Mouse (Mus musculus): ENCODE measurements around the gene Amdhd1. TPM values are rescaled to one million over a fixed set of nuclear protein-coding genes. Genes with fewer than 3 reads are reported as not detected.

Gene Amdhd1
- polyA plus RNA-seq, 1 experiment from 2014 or later, result 0.24 TPM

DNA sequence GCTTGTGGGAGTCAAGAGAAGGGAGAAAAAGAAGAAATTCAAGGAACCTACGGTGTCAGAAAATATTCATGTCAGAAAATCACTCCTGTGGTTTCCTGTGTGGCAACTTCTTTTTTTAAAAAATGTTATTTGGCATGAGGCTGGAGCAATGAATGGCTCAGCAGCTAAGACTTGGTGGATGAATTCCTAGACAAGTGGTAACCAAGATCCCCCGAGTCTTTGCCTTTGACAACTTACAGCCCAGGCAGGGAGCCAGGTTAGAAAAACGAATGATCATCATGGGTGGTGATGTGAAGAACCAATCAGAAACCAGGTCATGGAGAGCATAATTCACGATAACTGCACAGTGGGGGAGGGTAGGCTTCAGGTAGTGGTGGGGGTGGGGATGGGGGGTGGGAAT, 18.8 kb downstream of the Amdhd1 start:
- Histone ChIP-seq H3K9me3 (no peaks in the 10 kb centered on the region), H3K27ac (no peak overlapping the region), H3K4me3 (no peak overlapping the region), H3K36me3 (no peaks in the 10 kb centered on the region), H3K4me1 (replicated peaks) (no peaks in the 10 kb centered on the region), H3K27me3 (ENCODE audit: insufficient read depth, poor library complexity, severe bottlenecking) (no peaks in the 10 kb centered on the region)
- WGBS, result 73% methylated on average over 4 of the region's 4 CpGs
- DNase-seq (ENCODE audit: low spot score), result no peak

GRCm38 (mm10) chr10:93519756-93520155, 20.1 kb downstream of the Amdhd1 start:
- H3K36me3 ChIP-seq, result no peaks in the 10 kb centered on the region
- H3K4me1 ChIP-seq (replicated peaks), result no peaks in the 10 kb centered on the region
- WGBS, result 91% methylated on average over 5 of the region's 5 CpGs
- DNase-seq (ENCODE audit: low spot score), result no peak
- H3K27me3 ChIP-seq (ENCODE audit: insufficient read depth, poor library complexity, severe bottlenecking), result no peaks in the 10 kb centered on the region
- no peak overlapping the region for H3K4me3 ChIP-seq
- no peak overlapping the region for H3K27ac ChIP-seq
- H3K9me3 ChIP-seq, result no peaks in the 10 kb centered on the region

DNA sequence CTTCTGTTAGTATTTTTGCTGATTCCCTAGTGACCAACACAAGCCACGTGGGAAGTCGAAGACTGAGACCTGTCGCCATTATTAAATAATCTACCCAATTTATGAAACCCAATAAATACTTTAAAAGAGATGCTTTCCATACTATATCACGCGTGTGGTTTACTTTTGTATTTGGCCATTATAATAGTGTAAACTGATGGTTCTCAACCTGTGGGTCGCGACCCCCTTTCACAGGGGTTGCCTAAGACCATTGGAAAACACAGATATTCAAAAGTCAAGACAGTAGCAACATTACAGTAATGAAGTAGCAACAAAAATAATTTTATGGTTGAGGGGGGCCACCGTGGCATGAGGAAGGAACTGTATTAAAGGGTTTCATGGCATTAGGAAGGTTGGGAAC, 20.7 kb downstream of the Amdhd1 start:
- no peaks in the 10 kb centered on the region for H3K9me3 ChIP-seq
- WGBS, result 89% methylated on average over 8 of the region's 8 CpGs
- H3K27me3 ChIP-seq (ENCODE audit: insufficient read depth, poor library complexity, severe bottlenecking), result no peaks in the 10 kb centered on the region
- no peak for DNase-seq (ENCODE audit: low spot score)
- no peak overlapping the region for H3K4me3 ChIP-seq
- no peaks in the 10 kb centered on the region for H3K4me1 ChIP-seq (replicated peaks)
- no peaks in the 10 kb centered on the region for H3K36me3 ChIP-seq
- no peak overlapping the region for H3K27ac ChIP-seq

- 86% methylated on average over 2 of the region's 2 CpGs for WGBS
- no peak for DNase-seq (ENCODE audit: low spot score)
- H3K27me3 ChIP-seq (ENCODE audit: insufficient read depth, poor library complexity, severe bottlenecking), result no peaks in the 10 kb centered on the region
Measured at GRCm38 (mm10) chr10:93518620-93519019, 21.2 kb downstream of the Amdhd1 start.

DNA sequence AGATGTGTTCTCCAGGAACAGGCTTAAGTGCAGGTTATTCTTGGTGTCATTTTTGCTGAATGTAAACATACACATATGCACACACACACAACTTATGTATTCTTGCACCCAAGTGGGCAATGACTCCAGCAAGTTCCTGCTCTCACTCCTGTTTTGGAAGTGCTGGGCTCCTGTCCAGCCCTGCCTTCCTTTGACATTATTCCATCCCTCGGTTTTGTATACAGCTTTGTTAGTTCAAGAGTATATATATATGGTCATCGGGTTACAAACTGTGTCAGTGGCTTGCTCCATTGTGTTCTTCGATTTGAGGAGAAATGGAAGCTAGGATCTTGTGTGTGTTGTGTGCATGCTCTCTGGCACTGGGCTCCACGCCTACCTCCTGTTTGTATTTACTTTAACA, 21.6 kb downstream of the Amdhd1 start:
- Histone ChIP-seq H3K4me1 (replicated peaks) (no peaks in the 10 kb centered on the region), H3K9me3 (no peaks in the 10 kb centered on the region), H3K36me3 (no peaks in the 10 kb centered on the region), H3K27ac (no peak overlapping the region), H3K4me3 (no peak overlapping the region), H3K27me3 (ENCODE audit: insufficient read depth, poor library complexity, severe bottlenecking) (no peaks in the 10 kb centered on the region)
- WGBS, result 84% methylated on average over 4 of the region's 4 CpGs
- no peak for DNase-seq (ENCODE audit: low spot score)

More at GRCm38 (mm10) chr10:93518620-93519019, 21.2 kb downstream of the Amdhd1 start:
- no peak overlapping the region for H3K27ac ChIP-seq
- no peaks in the 10 kb centered on the region for H3K4me1 ChIP-seq (replicated peaks)
- H3K4me3 ChIP-seq, result no peak overlapping the region
- H3K9me3 ChIP-seq, result no peaks in the 10 kb centered on the region
- H3K36me3 ChIP-seq, result no peaks in the 10 kb centered on the region

GRCm38 (mm10) chr10:93517754-93518153, 22.1 kb downstream of the Amdhd1 start:
- Histone ChIP-seq H3K27ac (no peak overlapping the region), H3K9me3 (no peaks in the 10 kb centered on the region), H3K4me1 (replicated peaks) (no peaks in the 10 kb centered on the region), H3K27me3 (ENCODE audit: insufficient read depth, poor library complexity, severe bottlenecking) (no peaks in the 10 kb centered on the region), H3K4me3 (no peak overlapping the region), H3K36me3 (no peaks in the 10 kb centered on the region)
- no peak for DNase-seq (ENCODE audit: low spot score)
- 73% methylated on average over 4 of the region's 4 CpGs for WGBS

DNA sequence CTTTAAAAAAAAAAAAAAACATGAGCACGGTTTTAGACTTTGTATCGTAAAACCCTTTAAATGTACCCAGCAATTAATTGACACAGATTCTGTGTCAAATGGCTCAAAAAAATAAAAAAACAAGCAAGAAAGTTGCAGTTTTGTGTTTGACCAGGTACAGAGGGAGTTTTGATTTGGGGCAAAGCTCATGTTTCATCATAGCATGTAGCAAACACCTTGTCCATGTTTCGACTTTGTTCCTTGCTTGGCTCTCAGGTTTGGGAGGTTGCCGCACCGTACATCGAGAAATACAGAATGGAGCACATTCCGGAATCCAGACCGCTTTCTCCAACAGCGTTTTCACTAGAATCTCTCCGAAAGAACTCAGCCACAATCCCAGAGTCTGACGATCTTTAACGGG, 23.9 kb downstream of the Amdhd1 start:
- no peaks in the 10 kb centered on the region for H3K27me3 ChIP-seq (ENCODE audit: insufficient read depth, poor library complexity, severe bottlenecking)
- no peak for DNase-seq (ENCODE audit: low spot score)
- H3K27ac ChIP-seq, result no peak overlapping the region
- H3K4me1 ChIP-seq (replicated peaks), result no peaks in the 10 kb centered on the region
- no peaks in the 10 kb centered on the region for H3K9me3 ChIP-seq
- no peaks in the 10 kb centered on the region for H3K36me3 ChIP-seq
- H3K4me3 ChIP-seq, result no peak overlapping the region
- 88% methylated on average over 12 of the region's 12 CpGs for WGBS

DNA sequence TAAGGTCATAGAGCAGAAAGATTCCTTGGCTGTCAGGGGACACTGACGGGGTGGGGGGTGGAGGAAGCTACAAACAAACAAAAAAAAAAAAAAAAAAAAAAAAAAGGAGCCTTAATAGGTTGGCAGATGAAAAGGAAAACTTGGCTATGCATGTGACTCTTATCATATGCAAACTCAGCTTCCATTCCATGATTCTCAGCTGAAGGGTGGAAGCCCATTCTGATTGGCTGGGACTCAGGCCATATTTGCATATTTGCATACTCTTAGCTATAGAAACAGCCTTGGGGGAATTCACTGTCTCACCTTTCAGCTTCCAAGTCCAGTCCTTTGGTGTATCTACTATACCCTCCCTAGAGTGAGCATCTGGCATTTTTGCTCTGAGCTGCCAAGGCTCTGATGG, 24.4 kb downstream of the Amdhd1 start:
- Histone ChIP-seq H3K4me1 (replicated peaks) (no peaks in the 10 kb centered on the region), H3K27me3 (ENCODE audit: insufficient read depth, poor library complexity, severe bottlenecking) (no peaks in the 10 kb centered on the region), H3K27ac (no peak overlapping the region), H3K9me3 (no peaks in the 10 kb centered on the region), H3K36me3 (no peaks in the 10 kb centered on the region), H3K4me3 (no peak overlapping the region)
- DNase-seq (ENCODE audit: low spot score), result no peak
- WGBS, result 25% methylated on average over 1 of the region's 1 CpGs

DNA sequence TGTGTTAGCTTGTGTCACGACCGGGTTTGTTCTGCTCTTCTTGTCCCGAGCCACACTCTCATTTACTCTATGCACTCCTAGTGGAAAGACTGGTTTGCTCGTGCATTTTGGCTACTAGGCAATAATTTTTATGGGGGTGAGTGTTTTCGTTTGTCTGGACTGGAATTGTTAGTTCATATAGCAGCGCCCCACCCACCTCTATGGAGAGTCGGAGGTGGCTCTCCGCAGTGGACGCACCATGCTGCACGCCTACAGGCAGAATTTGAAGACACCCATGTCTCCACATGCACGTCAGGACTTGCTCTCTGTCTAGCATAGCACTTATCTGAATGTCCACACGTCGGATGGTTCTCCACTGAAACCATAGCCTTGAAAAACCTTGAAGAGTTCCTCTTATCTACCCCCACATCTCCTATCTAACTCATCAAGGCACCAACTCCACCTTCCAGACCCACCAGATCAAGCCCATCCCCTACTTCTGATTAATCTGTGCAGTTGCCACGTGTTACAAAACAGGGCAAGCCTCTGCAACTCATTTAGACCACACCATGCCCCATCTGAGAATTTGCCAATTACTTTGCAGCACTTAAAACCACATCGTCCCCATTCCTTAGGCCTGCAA, 30.2 kb downstream of the Amdhd1 start:
- Histone ChIP-seq H3K4me1 (replicated peaks) (0 out of 2 replicates have a peak, but pooled peaks cover 3% of the 10 kb centered on the region), H3K9me3 (no peaks in the 10 kb centered on the region), H3K27ac (no peak overlapping the region), H3K4me3 (no peak overlapping the region), H3K36me3 (no peaks in the 10 kb centered on the region), H3K27me3 (ENCODE audit: insufficient read depth, poor library complexity, severe bottlenecking) (no peaks in the 10 kb centered on the region)
- no peak for DNase-seq (ENCODE audit: low spot score)
- 93% methylated on average over 15 of the region's 15 CpGs for WGBS

DNA sequence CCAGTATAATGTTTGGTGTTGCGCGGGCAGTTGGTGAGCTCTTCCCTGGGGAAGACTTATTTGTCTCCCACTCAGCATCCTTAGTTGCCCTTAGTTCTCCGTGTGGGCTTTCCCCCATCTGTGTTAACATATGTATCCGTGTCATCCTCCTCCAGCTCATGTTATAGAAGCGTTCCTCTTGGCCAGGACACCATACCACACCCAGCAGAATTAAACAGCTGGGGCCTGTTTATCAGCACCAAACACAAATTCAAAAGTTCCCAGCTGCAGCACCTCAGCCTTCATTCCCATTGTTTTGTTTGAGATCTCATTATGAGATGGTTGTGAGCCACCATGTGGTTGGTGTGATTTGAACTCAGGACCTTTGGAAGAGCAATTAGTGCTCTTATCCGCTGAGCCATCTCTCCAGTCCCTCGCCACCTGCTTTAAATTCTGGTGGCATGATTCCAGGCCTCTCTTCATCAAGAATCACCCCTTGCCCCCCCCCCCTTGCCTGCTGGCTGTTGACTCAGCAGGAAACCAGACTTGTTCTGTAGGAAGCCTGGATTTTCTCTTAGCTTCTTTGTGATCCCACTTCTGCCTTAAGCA, 31.4 kb downstream of the Amdhd1 start:
- DNase-seq (ENCODE audit: low spot score), result no peak
- Histone ChIP-seq H3K4me3 (no peak overlapping the region), H3K36me3 (no peaks in the 10 kb centered on the region), H3K4me1 (replicated peaks) (0 out of 2 replicates have a peak, but pooled peaks cover 3% of the 10 kb centered on the region), H3K9me3 (no peaks in the 10 kb centered on the region), H3K27me3 (ENCODE audit: insufficient read depth, poor library complexity, severe bottlenecking) (no peaks in the 10 kb centered on the region), H3K27ac (no peak overlapping the region)
- 88% methylated on average over 7 of the region's 7 CpGs for WGBS

GRCm38 (mm10) chr10:93501346-93501745, 38.5 kb downstream of the Amdhd1 start:
- no peaks in the 10 kb centered on the region for H3K36me3 ChIP-seq
- no peak for DNase-seq (ENCODE audit: low spot score)
- no peak overlapping the region for H3K4me3 ChIP-seq
- WGBS, result 75% methylated on average over 10 of the region's 10 CpGs
- peaks cover 9% of the 10 kb centered on the region; the same call in 1 of the 2 replicates for H3K4me1 ChIP-seq (replicated peaks)
- H3K27ac ChIP-seq, result 0 out of 2 replicates have a peak overlapping the region, but pooled peaks have one; percentile 8
- no peaks in the 10 kb centered on the region for H3K9me3 ChIP-seq
- no peaks in the 10 kb centered on the region for H3K27me3 ChIP-seq (ENCODE audit: insufficient read depth, poor library complexity, severe bottlenecking)

DNA sequence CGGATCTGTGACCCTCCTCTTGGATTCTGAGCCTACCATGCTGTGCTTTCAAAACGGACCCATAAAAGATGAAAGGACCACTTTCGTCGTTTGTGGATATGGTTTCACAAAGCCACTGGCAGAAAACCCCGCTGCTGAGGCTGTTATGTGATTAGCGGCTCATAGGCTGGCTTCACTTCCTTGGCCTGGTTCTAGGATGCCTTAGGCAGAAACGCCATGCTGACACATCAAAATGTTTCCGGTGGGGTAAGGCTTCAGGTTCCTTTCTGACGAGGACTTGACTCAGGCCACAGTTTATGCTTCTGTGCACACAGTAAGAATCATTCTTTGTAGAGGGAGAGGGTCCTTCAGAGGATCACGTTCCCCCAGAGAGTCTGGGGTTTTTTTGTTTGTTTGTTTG, 39.0 kb downstream of the Amdhd1 start:
- no peaks in the 10 kb centered on the region for H3K27me3 ChIP-seq (ENCODE audit: insufficient read depth, poor library complexity, severe bottlenecking)
- H3K36me3 ChIP-seq, result no peaks in the 10 kb centered on the region
- H3K4me1 ChIP-seq (replicated peaks), result peaks cover 9% of the 10 kb centered on the region; the same call in 1 of the 2 replicates
- peak; percentile 14 for DNase-seq (ENCODE audit: low spot score)
- H3K27ac ChIP-seq, result 0 out of 2 replicates have a peak overlapping the region, but pooled peaks have one; percentile 8
- H3K4me3 ChIP-seq, result no peak overlapping the region
- WGBS, result 36% methylated on average over 10 of the region's 10 CpGs
- H3K9me3 ChIP-seq, result no peaks in the 10 kb centered on the region

GRCm38 (mm10) chr10:93490451-93490850, 49.4 kb downstream of the Amdhd1 start:
- WGBS, result 46% methylated on average over 4 of the region's 4 CpGs
- DNase-seq (ENCODE audit: low spot score), result no peak

More at GRCm38 (mm10) chr10:93490451-93490850, 49.4 kb downstream of the Amdhd1 start:
- Histone ChIP-seq H3K27me3 (ENCODE audit: insufficient read depth, poor library complexity, severe bottlenecking) (no peaks in the 10 kb centered on the region), H3K27ac (no peak overlapping the region), H3K4me1 (replicated peaks) (peaks cover 29% of the 10 kb centered on the region), H3K36me3 (peaks cover under 1% of the 10 kb centered on the region; the same call in 1 of the 2 replicates), H3K4me3 (no peak overlapping the region), H3K9me3 (no peaks in the 10 kb centered on the region)
